Mouse (Mus musculus) liver, embryonic 14.5 days (tissue): ENCODE data around the gene Tmem266. TPM values are rescaled to one million over a fixed set of nuclear protein-coding genes. Genes with fewer than 3 reads are reported as not detected.
A peak's percentile ranks its signal among the peaks of the same experiment; 100 is the strongest.

Experiments used
- ATAC-seq: fragments of 200-750 bp; cut with Nextera tagmentation; 2 replicates; pipeline ENCODE4 v1.8.0; 2017; ENCODE audit warnings: moderate number of reproducible peaks, mild to moderate bottlenecking, moderate library complexity; ENCODE audit not compliant: insufficient read depth
- DNase-seq, 3 experiments: peaks; one replicate each; pipeline ENCODE4 v3.0.0-alpha.2; 2012 to 2013; ENCODE audit warnings: low read depth in 3 of 3, low spot score in 3 of 3
- H3K27ac ChIP-seq: fragments of 300-500 bp; sonication (generic); 2 replicates; pipeline ENCODE4 v1.5.1; 2014; ENCODE audit warnings: moderate library complexity, mild to moderate bottlenecking, control low read depth, inconsistent platforms
- H3K27me3 ChIP-seq: fragments of 300-500 bp; sonication (generic); 2 replicates; pipeline ENCODE4 v1.6.1; 2014; ENCODE audit warnings: mild to moderate bottlenecking, low read length, moderate library complexity; ENCODE audit not compliant: control insufficient read depth, insufficient read depth
- H3K36me3 ChIP-seq: fragments of 300-500 bp; sonication (generic); replicated peaks from 2 replicates; pipeline ENCODE4 v1.6.1; 2014; ENCODE audit warnings: low read depth; ENCODE audit not compliant: control insufficient read depth, insufficient read depth
- H3K4me1 ChIP-seq, 2 experiments: fragments of 200-500 bp in 1 of 2; fragments of 300-500 bp in 1 of 2; sonication (generic) in 1 of 2; replicated peaks; 2 replicates each; pipeline ENCODE4 v1.6.1; 2012 to 2014; ENCODE audit warnings: antibody characterized with exemption in 1 of 2, inconsistent platforms in 1 of 2, low read length in 1 of 2; ENCODE audit not compliant: control insufficient read depth in 2 of 2, insufficient read depth in 2 of 2
- H3K4me2 ChIP-seq: fragments of 300-500 bp; sonication (generic); 2 replicates; pipeline ENCODE4 v1.6.1; 2014; ENCODE audit warnings: low read depth, mild to moderate bottlenecking, control low read depth, moderate library complexity
- H3K4me3 ChIP-seq, 2 experiments: fragments of 200-500 bp in 1 of 2; fragments of 300-500 bp in 1 of 2; sonication (generic) in 1 of 2; 2 replicates each; pipeline ENCODE4 v1.5.1; 2012 to 2014; ENCODE audit warnings: low read depth in 2 of 2, low read length in 2 of 2, mild to moderate bottlenecking in 2 of 2, control low read depth in 1 of 2, inconsistent platforms in 1 of 2, moderate library complexity in 1 of 2; ENCODE audit not compliant: insufficient read depth in 1 of 2
- H3K9ac ChIP-seq: fragments of 300-500 bp; sonication (generic); replicated peaks from 2 replicates; pipeline ENCODE4 v1.6.1; 2014; ENCODE audit warnings: mild to moderate bottlenecking, control low read depth, moderate library complexity
- H3K9me3 ChIP-seq: fragments of 300-500 bp; sonication (generic); 2 replicates; pipeline ENCODE4 v1.6.1; 2016; ENCODE audit warnings: low read length, mixed read lengths; ENCODE audit not compliant: control insufficient read depth
- CTCF ChIP-seq: IDR thresholded peaks from 2 replicates; pipeline ENCODE4 v1.5.1; 2016; ENCODE audit warnings: antibody characterized with exemption, low read depth, control low read depth
- EP300 ChIP-seq: IDR thresholded peaks from 2 replicates; pipeline ENCODE4 v1.6.1; 2016; ENCODE audit warnings: antibody characterized with exemption, low read depth
- WGBS: fragments of 180-500 bp; shearing (Covaris S2); extraction: QIAGEN DNeasy Blood & Tissue Kit; methylation state at CpG from one replicate; pipeline ENCODE4 v1.1.7; 2014; ENCODE audit not compliant: insufficient replicate concordance; 5-methylcytosine and 5-hydroxymethylcytosine counted together
- polyA plus RNA-seq, 2 experiments: library from polyadenylated mRNA; depleted of rRNA in 1 of 2; stranded (reverse) in 1 of 2; unstranded in 1 of 2; fragments of >200 nt; fragmentation: Nextera tagmentation in 1 of 2; extraction: Ambion mirVana in 1 of 2; gene quantifications; 2 replicates each; pipeline versions ENCODE4 v1.2.1 to v1.2.3; 2012 to 2014

Gene Tmem266
- not detected in 2 replicates for polyA plus RNA-seq (2012; rRNA removed)
- polyA plus RNA-seq (2014; fragmentation: Nextera tagmentation; extraction: Ambion mirVana) = not detected in 2 replicates

GRCm38 (mm10) chr9:55326515-55327233 is at the start of gene Tmem266, which contains the start of gene Nrg4:
Gene Tmem266 (plus strand): TSS chr9:55326913.
Gene Nrg4 (minus strand): TSS chr9:55326844.
- ATAC-seq (peak; percentile 55; the same call in 1 of the 2 replicates), DNase-seq (peak in 2 of 3 experiments; percentile 14 to 16)
- TF ChIP-seq EP300 = no peak
- no peak for TF ChIP-seq CTCF
- Histone ChIP-seq H3K9me3 (no peaks in the 10 kb centered on the region), H3K36me3 (no peaks in the 10 kb centered on the region), H3K27me3 (peaks cover 69% of the 10 kb centered on the region), H3K27ac (no peak within 1 kb of the TSS), H3K9ac (no peak within 1 kb of the TSS; the same call in 1 of the 2 replicates), H3K4me2 (peak within 1 kb of the TSS; percentile 74), H3K4me3 (peak within 1 kb of the TSS; percentile 66 to 67), H3K4me1 (no peaks in the 10 kb centered on the region)
- under 1% methylated on average over 66 of the region's 82 CpGs for WGBS

DNA sequence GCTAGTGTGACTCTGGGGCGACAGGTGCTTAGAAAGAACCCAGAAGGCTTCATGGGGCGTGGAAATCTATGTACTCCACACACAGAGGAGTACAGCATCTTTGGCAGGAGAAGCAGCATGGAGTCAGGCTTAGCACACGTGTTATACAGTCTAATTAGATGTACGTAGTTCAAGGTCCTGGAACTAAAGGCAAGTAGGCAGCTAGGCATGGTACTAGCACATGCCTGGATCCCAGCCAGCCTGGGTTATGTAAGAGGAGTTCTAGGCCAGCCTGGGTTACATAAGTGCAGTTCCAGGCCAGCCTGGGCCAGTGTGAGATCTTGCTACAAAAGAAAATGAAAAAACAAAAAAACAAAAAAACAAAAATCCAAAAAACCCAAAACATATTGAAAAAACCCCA is 49.2 kb upstream of the Tmem266 start:
- Histone ChIP-seq H3K4me2 (no peak overlapping the region), H3K4me3 (no peak overlapping the region), H3K27ac (no peak overlapping the region), H3K9ac (no peak overlapping the region), H3K36me3 (no peaks in the 10 kb centered on the region), H3K27me3 (no peaks in the 10 kb centered on the region), H3K4me1 (no peaks in the 10 kb centered on the region), H3K9me3 (no peaks in the 10 kb centered on the region)
- WGBS = 57% methylated on average over 4 of the region's 4 CpGs
- no peak for DNase-seq
- no peak for ATAC-seq
- no peak for TF ChIP-seq EP300
- no peak for TF ChIP-seq CTCF

- WGBS = 64% methylated on average over 8 of the region's 8 CpGs
- TF ChIP-seq CTCF (no peak), EP300 (no peak)
- H3K4me3 ChIP-seq = no peak overlapping the region
- no peaks in the 10 kb centered on the region for H3K27me3 ChIP-seq
- H3K4me2 ChIP-seq = no peak overlapping the region
- H3K27ac ChIP-seq = no peak overlapping the region
- no peaks in the 10 kb centered on the region for H3K9me3 ChIP-seq
- ATAC-seq (no peak), DNase-seq (no peak)
- no peaks in the 10 kb centered on the region for H3K4me1 ChIP-seq
- H3K36me3 ChIP-seq = no peaks in the 10 kb centered on the region
- no peak overlapping the region for H3K9ac ChIP-seq
These were observed 47.4 kb upstream of the Tmem266 start for GRCm38 (mm10) chr9:55279114-55279825.

DNA sequence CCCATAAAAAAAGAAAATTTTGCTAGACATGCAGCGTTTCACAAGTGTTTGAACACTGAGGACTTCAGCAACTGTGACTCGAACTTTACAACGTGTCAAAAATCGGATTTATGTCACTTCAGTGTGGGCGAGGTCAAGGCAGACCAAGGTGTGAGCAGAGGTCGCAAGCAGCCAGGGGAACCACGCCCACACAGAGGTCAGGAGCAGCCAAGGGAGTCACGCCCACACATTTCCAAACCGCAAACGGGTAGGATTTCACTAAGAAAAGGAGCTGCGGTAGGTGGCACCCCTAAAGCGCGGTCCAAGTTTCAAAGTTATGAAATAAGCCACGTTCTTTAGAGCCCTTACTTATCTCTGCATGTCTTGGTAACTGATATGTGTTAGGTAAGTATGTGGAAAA is 43.2 kb upstream of the Tmem266 start:
- Histone ChIP-seq H3K9me3 (no peaks in the 10 kb centered on the region), H3K4me1 (no peaks in the 10 kb centered on the region), H3K9ac (no peak overlapping the region), H3K4me3 (no peak overlapping the region), H3K4me2 (no peak overlapping the region; the same call in 1 of the 2 replicates), H3K27me3 (no peaks in the 10 kb centered on the region), H3K36me3 (no peaks in the 10 kb centered on the region), H3K27ac (no peak overlapping the region)
- DNase-seq = peak in 2 of 3 experiments; percentile 12 to 13
- ATAC-seq = no peak
- 2% methylated on average over 14 of the region's 14 CpGs for WGBS
- TF ChIP-seq EP300 = no peak
- TF ChIP-seq CTCF = no peak

DNA sequence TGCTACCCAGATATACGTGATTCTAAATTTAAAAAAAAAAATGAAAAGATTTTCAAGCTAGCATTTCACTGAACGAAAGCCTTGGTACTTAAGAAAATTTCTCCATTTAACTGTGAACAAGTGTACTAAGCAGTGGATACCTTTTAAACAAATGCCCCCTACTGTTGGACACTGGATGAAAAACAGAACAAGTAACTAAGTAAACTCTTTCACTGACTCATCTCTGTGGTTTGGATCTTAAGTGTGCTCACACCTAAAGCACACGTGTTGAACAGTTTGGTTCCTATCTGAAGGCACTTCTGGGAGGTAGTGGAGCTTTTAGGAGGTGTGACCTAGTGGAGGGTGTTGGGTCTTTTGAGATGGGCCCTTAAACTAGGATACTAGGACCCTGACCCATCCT is 41.5 kb upstream of the Tmem266 start:
- no peak for DNase-seq
- no peak for ATAC-seq
- WGBS = 47% methylated on average over 3 of the region's 3 CpGs
- Histone ChIP-seq H3K4me3 (no peak overlapping the region), H3K27me3 (no peaks in the 10 kb centered on the region), H3K36me3 (no peaks in the 10 kb centered on the region), H3K4me1 (no peaks in the 10 kb centered on the region), H3K27ac (no peak overlapping the region), H3K9me3 (no peaks in the 10 kb centered on the region), H3K9ac (no peak overlapping the region), H3K4me2 (no peak overlapping the region)
- TF ChIP-seq CTCF (no peak), EP300 (no peak)
